Mouse (Mus musculus) midbrain, postnatal 0 days (tissue): ENCODE results near the gene Ran. TPM values are rescaled to one million over a fixed set of nuclear protein-coding genes. Genes with fewer than 3 reads are reported as not detected.

Experiments
- ATAC-seq: fragments of 200-750 bp; cut with Nextera tagmentation; 2 replicates; pipeline ENCODE4 v1.8.0; 2017; ENCODE audit warnings: moderate number of reproducible peaks, mild to moderate bottlenecking, moderate TSS enrichment, moderate library complexity; ENCODE audit not compliant: low FRiP score
- DNase-seq: peaks from one replicate; pipeline ENCODE4 v3.0.0-alpha.2; 2015; ENCODE audit warnings: low spot score
- H3K27ac ChIP-seq: fragments of 300-500 bp; sonication (generic); 2 replicates; pipeline ENCODE4 v1.5.1; 2014; ENCODE audit warnings: low read depth, mild to moderate bottlenecking, low read length, mixed read lengths
- H3K27me3 ChIP-seq: fragments of 300-500 bp; sonication (generic); 2 replicates; pipeline ENCODE4 v1.6.1; 2014; ENCODE audit warnings: low read length, control low read depth, mixed read lengths; ENCODE audit not compliant: insufficient read depth
- H3K36me3 ChIP-seq: fragments of 300-500 bp; sonication (generic); 2 replicates; pipeline ENCODE4 v1.6.1; 2014; ENCODE audit warnings: low read length, control low read depth, mixed read lengths; ENCODE audit not compliant: insufficient read depth
- H3K4me1 ChIP-seq: fragments of 300-500 bp; sonication (generic); 2 replicates; pipeline ENCODE4 v1.6.1; 2014; ENCODE audit warnings: mild to moderate bottlenecking, control low read depth, antibody characterized with exemption, low read length, mixed read lengths; ENCODE audit not compliant: insufficient read depth
- H3K4me2 ChIP-seq: fragments of 300-500 bp; sonication (generic); 2 replicates; pipeline ENCODE4 v1.6.1; 2014; ENCODE audit warnings: low read depth, mild to moderate bottlenecking, low read length, mixed read lengths; ENCODE audit not compliant: poor library complexity, severe bottlenecking
- H3K4me3 ChIP-seq: fragments of 300-500 bp; sonication (generic); 2 replicates; pipeline ENCODE4 v1.5.1; 2014; ENCODE audit warnings: low read depth, mild to moderate bottlenecking, low read length, moderate library complexity
- H3K9ac ChIP-seq: fragments of 300-500 bp; sonication (generic); replicated peaks from 2 replicates; pipeline ENCODE4 v1.6.1; 2014; ENCODE audit warnings: mild to moderate bottlenecking, low read length, moderate library complexity, mixed read lengths; ENCODE audit not compliant: poor library complexity, severe bottlenecking
- H3K9me3 ChIP-seq: fragments of 300-500 bp; sonication (generic); 2 replicates; pipeline ENCODE4 v1.6.1; 2016; ENCODE audit warnings: low read length, control low read depth
- CTCF ChIP-seq: IDR thresholded peaks from 2 replicates; pipeline ENCODE4 v1.5.1; 2016; ENCODE audit warnings: antibody characterized with exemption, mild to moderate bottlenecking
- WGBS: fragments of 180-500 bp; shearing (Covaris S2); extraction: QIAGEN DNeasy Blood & Tissue Kit; methylation state at CpG from one replicate; pipeline ENCODE4 v1.1.7; 2014; 5-methylcytosine and 5-hydroxymethylcytosine counted together
- polyA plus RNA-seq: library from polyadenylated mRNA; unstranded; fragments of >200 nt; fragmentation: Nextera tagmentation; extraction: Ambion mirVana; gene quantifications from 2 replicates; pipeline ENCODE4 v1.2.1, GENCODE M21; 2015
- total RNA-seq: library from RNA; depleted of rRNA; stranded (reverse); fragments of >200 nt; gene quantifications from 2 replicates; pipeline ENCODE4 v1.2.3, GENCODE M21; 2014

Ran gene
- total and polyA plus RNA-seq, 2 experiments from 2014 or later, result 183 to 295 TPM

DNA sequence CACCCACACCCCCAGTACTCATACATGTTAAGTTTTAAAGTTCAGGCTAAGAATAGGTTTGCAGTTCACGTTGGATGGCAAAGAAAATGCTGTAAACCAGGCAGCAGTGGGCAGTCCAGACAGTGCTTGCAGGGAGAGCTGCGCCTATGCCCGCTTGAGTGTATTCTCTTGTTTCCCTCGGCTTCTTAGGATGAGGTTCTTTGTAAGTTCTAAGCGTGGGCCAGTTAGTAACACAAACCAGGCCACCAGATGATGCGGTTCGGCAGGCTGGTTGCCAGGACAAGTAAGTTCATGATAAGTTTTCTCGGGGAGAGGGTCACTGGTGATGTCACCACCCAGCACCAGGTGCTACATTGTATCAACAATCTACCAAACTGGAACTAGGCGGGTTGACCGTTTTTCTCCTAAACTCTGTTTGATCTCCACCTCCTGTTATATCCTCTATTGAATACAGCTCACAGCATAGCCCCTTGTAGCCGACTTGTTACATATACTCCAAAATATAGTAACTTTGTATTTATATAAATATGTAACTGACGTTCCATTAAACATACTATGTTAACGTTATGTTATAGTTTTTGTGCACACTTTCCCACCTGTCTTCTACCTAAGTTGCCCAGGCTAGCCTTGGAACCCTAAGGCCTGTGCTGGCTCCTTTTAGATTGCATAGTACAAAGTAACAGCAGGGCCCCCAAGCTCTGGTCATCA lies 933 bp upstream of the Ran start:
- WGBS, result 87% methylated on average over 13 of the region's 13 CpGs
- Histone ChIP-seq H3K27ac (peak overlapping the region; percentile 99), H3K4me2 (peak overlapping the region; percentile 63), H3K36me3 (no peaks in the 10 kb centered on the region; the same call in 1 of the 2 replicates), H3K9ac (peak overlapping the region; percentile 84), H3K9me3 (no peaks in the 10 kb centered on the region), H3K4me1 (peaks cover 4% of the 10 kb centered on the region; the same call in 1 of the 2 replicates), H3K4me3 (peak overlapping the region; percentile 81), H3K27me3 (no peaks in the 10 kb centered on the region)
- DNase-seq (no peak), ATAC-seq (no peak)
- TF ChIP-seq CTCF, result no peak

GRCm38 (mm10) chr5:129020300-129020668 lies 415 bp downstream of the Ran start:
- Histone ChIP-seq H3K4me3 (peak overlapping the region; percentile 81), H3K27ac (peak overlapping the region; percentile 96), H3K9me3 (no peaks in the 10 kb centered on the region), H3K9ac (peak overlapping the region; percentile 85), H3K36me3 (peaks cover 6% of the 10 kb centered on the region), H3K4me1 (peaks cover 4% of the 10 kb centered on the region; the same call in 1 of the 2 replicates), H3K27me3 (no peaks in the 10 kb centered on the region), H3K4me2 (peak overlapping the region; percentile 84)
- DNase-seq (peak; percentile 78), ATAC-seq (peak; percentile 85)
- TF ChIP-seq CTCF, result peak; percentile 50
- WGBS, result under 1% methylated on average over 33 of the region's 56 CpGs

GRCm38 (mm10) chr5:129020731-129021130 lies 862 bp downstream of the Ran start:
- WGBS, result 7% methylated on average over 26 of the region's 28 CpGs
- DNase-seq (no peak), ATAC-seq (peak; percentile 33)
- Histone ChIP-seq H3K4me3 (peak overlapping the region; percentile 81), H3K9me3 (no peaks in the 10 kb centered on the region), H3K36me3 (peaks cover 10% of the 10 kb centered on the region), H3K27ac (peak overlapping the region; percentile 96), H3K9ac (peak overlapping the region; percentile 85), H3K4me2 (peak overlapping the region; percentile 84), H3K27me3 (no peaks in the 10 kb centered on the region), H3K4me1 (peaks cover 4% of the 10 kb centered on the region; the same call in 1 of the 2 replicates)
- TF ChIP-seq CTCF, result no peak

DNA sequence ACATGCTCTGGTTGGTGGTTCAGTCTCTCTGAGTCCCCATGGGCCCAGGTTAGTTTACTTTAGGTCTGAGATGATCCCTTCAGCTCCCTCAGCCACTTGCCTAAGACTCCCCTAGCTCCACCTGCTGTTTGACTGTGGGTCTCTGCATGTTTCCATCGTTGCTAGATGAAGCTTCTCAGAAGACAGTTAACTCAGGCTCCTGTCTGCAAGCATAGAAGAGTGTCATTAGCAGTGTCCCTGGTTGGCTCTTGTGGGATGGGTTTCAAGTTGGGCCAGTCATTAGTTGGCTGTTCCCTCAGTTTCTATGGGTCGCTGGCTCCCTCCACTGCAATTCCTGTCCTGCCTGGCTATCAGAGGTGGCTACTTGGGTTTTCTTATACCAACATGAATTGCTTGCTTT lies 5.2 kb downstream of the Ran start:
- Histone ChIP-seq H3K9me3 (no peaks in the 10 kb centered on the region), H3K27ac (no peak overlapping the region), H3K36me3 (peaks cover 16% of the 10 kb centered on the region), H3K27me3 (no peaks in the 10 kb centered on the region), H3K9ac (no peak overlapping the region), H3K4me2 (no peak overlapping the region), H3K4me1 (peaks cover 4% of the 10 kb centered on the region; the same call in 1 of the 2 replicates), H3K4me3 (no peak overlapping the region)
- WGBS, result 40% methylated on average over 2 of the region's 2 CpGs
- DNase-seq, result no peak
- ATAC-seq, result no peak
- TF ChIP-seq CTCF, result peak; percentile 35

DNA sequence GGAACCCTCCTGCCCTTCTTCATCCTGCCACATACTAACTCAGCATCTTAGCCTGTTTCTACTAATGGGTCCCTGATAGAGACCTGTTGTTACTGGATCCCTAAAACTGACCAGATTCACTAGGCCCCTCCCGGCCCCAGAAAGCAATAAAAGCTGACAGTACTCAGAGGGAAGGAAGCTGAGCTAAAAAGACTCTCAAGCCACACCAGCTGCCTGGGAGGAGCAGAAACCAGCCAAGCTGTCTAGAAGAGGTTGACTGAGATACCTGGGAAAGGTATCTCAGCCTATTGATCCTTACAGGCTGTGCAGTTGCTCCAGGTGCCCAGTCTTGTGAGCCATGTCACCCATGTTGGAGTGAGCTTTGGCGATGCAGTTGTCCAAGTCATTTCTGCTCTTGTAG lies 5.9 kb downstream of the Ran start:
- DNase-seq, result no peak
- Histone ChIP-seq H3K27me3 (no peaks in the 10 kb centered on the region), H3K27ac (no peak overlapping the region), H3K4me2 (no peak overlapping the region), H3K9me3 (no peaks in the 10 kb centered on the region), H3K4me1 (peaks cover 4% of the 10 kb centered on the region; the same call in 1 of the 2 replicates), H3K4me3 (no peak overlapping the region), H3K36me3 (peaks cover 16% of the 10 kb centered on the region), H3K9ac (no peak overlapping the region)
- no peak for ATAC-seq
- WGBS, result 96% methylated on average over 2 of the region's 2 CpGs
- TF ChIP-seq CTCF, result no peak

GRCm38 (mm10) chr5:129026171-129026570 lies 6.3 kb downstream of the Ran start:
- H3K27me3 ChIP-seq, result no peaks in the 10 kb centered on the region
- TF ChIP-seq CTCF, result no peak
- peaks cover 4% of the 10 kb centered on the region; the same call in 1 of the 2 replicates for H3K4me1 ChIP-seq
- H3K9ac ChIP-seq, result no peak overlapping the region
- DNase-seq (no peak), ATAC-seq (no peak)
- no peak overlapping the region for H3K4me2 ChIP-seq
- H3K9me3 ChIP-seq, result no peaks in the 10 kb centered on the region
- WGBS, result 86% methylated on average over 3 of the region's 3 CpGs
- H3K4me3 ChIP-seq, result no peak overlapping the region
- H3K36me3 ChIP-seq, result peaks cover 16% of the 10 kb centered on the region
- no peak overlapping the region for H3K27ac ChIP-seq
